Comparison of ENCODE assay signal across 8 mouse cellular contexts in the genomic region with DNA sequence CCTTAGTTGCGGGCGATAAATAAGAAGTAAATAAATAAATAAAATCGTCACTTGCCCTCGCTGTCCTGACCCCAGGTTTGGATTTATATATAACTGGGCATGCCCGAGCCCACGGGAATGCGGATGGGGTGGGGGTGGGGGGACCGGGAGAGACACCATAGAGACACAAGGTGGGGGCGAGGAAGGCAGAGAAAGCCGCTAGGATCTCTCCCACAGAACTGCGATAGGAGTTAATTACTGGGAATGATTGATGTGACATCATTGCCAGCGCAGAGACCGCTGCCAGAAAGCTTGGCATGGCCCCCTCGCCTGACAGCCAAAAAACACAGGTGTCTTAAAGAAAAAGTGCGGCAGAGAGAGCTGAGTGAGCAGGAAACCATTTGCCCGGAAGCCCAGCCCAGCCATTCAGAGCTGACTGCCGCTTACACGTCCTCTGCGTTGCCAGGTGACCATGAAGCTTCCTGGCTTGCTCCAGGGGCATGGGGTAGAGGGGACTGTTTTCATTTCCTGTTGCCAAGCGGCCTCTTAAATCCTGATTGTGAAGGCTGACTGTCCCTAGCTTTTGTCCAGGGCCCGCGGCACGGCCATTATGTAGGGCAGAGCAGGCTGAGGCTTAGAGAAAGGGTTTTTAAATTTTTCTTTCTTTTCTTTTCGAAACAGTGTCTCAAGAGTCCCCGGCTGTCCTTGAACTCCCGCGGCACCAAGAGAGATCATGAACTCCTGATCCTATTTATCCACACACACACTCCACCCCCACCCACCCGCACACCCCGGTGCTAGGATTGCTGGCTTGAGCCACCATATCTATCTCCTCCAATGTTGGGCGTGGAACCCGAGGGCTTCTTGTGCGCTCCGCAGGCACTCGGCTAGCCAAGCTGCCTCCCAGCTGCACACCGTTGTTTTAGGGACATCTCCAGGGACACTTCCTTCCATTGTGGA. TPM values are rescaled to one million over a fixed set of nuclear protein-coding genes. Genes with fewer than 3 reads are reported as not detected.
DNase-seq lines count a peak whose midpoint lies in the region; ATAC-seq and TF ChIP-seq lines count a peak whose summit lies in the region.

No protein-coding gene starts in this region.

- peak overlapping the region; percentile 31 for H3K9ac ChIP-seq in hindbrain, postnatal 0 days (replicated peaks; ENCODE audit: low read length)

- peak; percentile 92 for ATAC-seq in hindbrain, postnatal 0 days

- no peaks in the 10 kb centered on the region for H3K9me3 ChIP-seq in hindbrain, postnatal 0 days (ENCODE audit: low read length)

- H3K27ac ChIP-seq in hindbrain, postnatal 0 days = peak overlapping the region; percentile 78

- H3K27me3 ChIP-seq in hindbrain, postnatal 0 days (ENCODE audit: insufficient read depth, low read length) = no peaks in the 10 kb centered on the region

- H3K36me3 ChIP-seq in hindbrain, postnatal 0 days (ENCODE audit: insufficient read depth, low read length) = no peaks in the 10 kb centered on the region

- H3K4me1 ChIP-seq in hindbrain, postnatal 0 days (ENCODE audit: insufficient read depth, low read length) = peaks cover 13% of the 10 kb centered on the region; the same call in 1 of the 2 replicates

- peak overlapping the region; percentile 61 for H3K4me2 ChIP-seq in hindbrain, postnatal 0 days (ENCODE audit: low read depth, low read length)

- H3K4me3 ChIP-seq in hindbrain, postnatal 0 days (ENCODE audit: low read length) = peak overlapping the region; percentile 33

- intact Hi-C loops in gastrocnemius, postnatal 14 days (cut with DNase I; ENCODE audit: low total_unique reads) = no loop called here

- 9% methylated on average over 35 of the region's 35 CpGs for WGBS in hindbrain, postnatal 0 days

- DNase-seq in adrenal gland, adult 2 months = peak; percentile 87
- peak; percentile 85 for DNase-seq in embryo, embryonic 11 days
- peak; percentile 64 for DNase-seq in gastrocnemius, postnatal 14 days
- peak; percentile 90 for DNase-seq in hindbrain, postnatal 0 days (ENCODE audit: low spot score)
- DNase-seq in left cerebral cortex, adult 8-10 months (ENCODE audit: low spot score in 2 of 2) = peak; percentile 46 to 73
- peak; percentile 81 to 89 for DNase-seq in lung, postnatal 4 days
- peak; percentile 72 for DNase-seq in right cerebral cortex, adult 18-20 months
- DNase-seq in thymus, postnatal 4 days = peak; percentile 80

- TF ChIP-seq CTCF in hindbrain, postnatal 0 days (IDR thresholded peaks at IDR 0.05; ENCODE audit: low read depth) = no peak

RNA-seq across cellular contexts. Expression of a gene that starts 29.1 kb away (rescaled TPM):
- total RNA-seq in adrenal gland, adult 2 months (2021) = 10 to 100 TPM; 32.2 to 50.9 TPM
- polyA plus RNA-seq in adrenal gland, adult 2 months (2012; rRNA removed) = 9.2 and 9.3 TPM in 2 replicates
- 10 to 100 TPM; 40.2 to 42.2 TPM for total RNA-seq in gastrocnemius, postnatal 14 days (2021)
- 7.4 and 11.1 TPM in 2 replicates for total RNA-seq in hindbrain, postnatal 0 days (2014; rRNA removed)
- polyA plus RNA-seq in hindbrain, postnatal 0 days (2015; fragmentation: Nextera tagmentation; extraction: Ambion mirVana) = 5.7 and 6.0 TPM in 2 replicates
- total RNA-seq in left cerebral cortex, adult 8-10 months (2022) = 10 to 100 TPM; 43.2 to 52.0 (median 45.0) TPM

Comparison
In these comparisons a context has a peak if more than half of its experiments do, and no peak if none do; other contexts are left out.
1. Peak in every context shown above with its lines: DNase-seq, ATAC-seq, H3K4me3 ChIP-seq and H3K27ac ChIP-seq.